Mouse (Mus musculus): ENCODE measurements around the gene Zfp809. TPM values are rescaled to one million over a fixed set of nuclear protein-coding genes. Genes with fewer than 3 reads are reported as not detected.
A peak's percentile ranks its signal among the peaks of the same experiment; 100 is the strongest.

Zfp809 gene
- polyA plus RNA-seq, 1 experiment: 4.3 TPM

GRCm38 (mm10) chr9:22226846-22227245 lies 1.3 kb downstream of the Zfp809 start:
- no peak overlapping the region for H3ac ChIP-seq (ENCODE audit: control insufficient read depth, insufficient read length)
- peak overlapping the region; percentile 52 for H3K4me3 ChIP-seq

DNA sequence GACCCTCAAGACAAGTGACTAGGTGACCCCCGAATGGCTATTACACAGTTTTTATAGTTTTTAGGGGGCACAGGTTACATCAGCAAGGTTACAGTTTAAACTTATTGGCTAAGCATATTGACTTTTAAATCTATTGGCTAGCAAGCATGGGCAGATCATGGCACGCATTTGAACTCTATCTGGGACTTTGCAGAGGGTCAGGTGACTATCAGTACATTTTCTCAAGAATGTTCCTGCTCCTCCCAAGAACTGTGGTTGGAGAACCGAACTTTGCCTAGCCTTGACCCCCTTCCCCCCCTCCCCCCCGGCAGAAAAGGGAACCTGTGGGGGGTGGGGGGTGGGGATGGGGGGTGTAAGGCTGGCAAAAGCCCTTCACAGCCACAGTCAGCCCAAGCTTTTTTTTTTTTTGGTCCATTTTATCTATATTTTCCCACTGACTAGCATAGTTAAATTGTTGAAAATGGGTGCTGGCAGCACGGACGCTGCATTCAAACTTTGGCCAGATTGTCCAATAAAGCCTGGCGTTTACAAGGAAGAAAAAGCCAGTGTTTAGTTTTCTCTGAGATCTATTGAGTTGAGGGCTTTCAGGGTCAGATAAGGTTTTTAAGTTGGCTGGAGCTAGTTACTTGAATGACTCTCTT lies 4.0 kb downstream of the Zfp809 start:
- Histone ChIP-seq H3K4me3 (no peak overlapping the region), H3K4me2 (ENCODE audit: low read depth) (no peak overlapping the region), H3ac (ENCODE audit: control insufficient read depth, insufficient read length) (no peak overlapping the region), H3K79me2 (ENCODE audit: control insufficient read depth, insufficient read depth) (peaks cover 6% of the 10 kb centered on the region), H3K36me3 (ENCODE audit: control insufficient read depth, insufficient read depth) (no peaks in the 10 kb centered on the region), H3K27me3 (ENCODE audit: control insufficient read depth, insufficient read depth, insufficient read length) (no peaks in the 10 kb centered on the region)
- TF ChIP-seq POLR2A (IDR thresholded peaks at IDR 0.05; ENCODE audit: insufficient read length, low read depth) (no peak), MYOD1 (IDR thresholded peaks at IDR 0.05; ENCODE audit: control insufficient read depth in 1 of 3, insufficient read length in 2 of 3, low read depth in 2 of 3) (no peak), TCF12 (IDR thresholded peaks at IDR 0.05; ENCODE audit: insufficient read depth, poor library complexity, severe bottlenecking) (no peak)

More at GRCm38 (mm10) chr9:22226846-22227245, 1.3 kb downstream of the Zfp809 start:
- H3K27me3 ChIP-seq (ENCODE audit: control insufficient read depth, insufficient read depth, insufficient read length): no peaks in the 10 kb centered on the region
- H3K79me2 ChIP-seq (ENCODE audit: control insufficient read depth, insufficient read depth): peaks cover 6% of the 10 kb centered on the region
- TF ChIP-seq CEBPB (IDR thresholded peaks at IDR 0.05; ENCODE audit: insufficient read depth, poor library complexity, severe bottlenecking) (no peak), TCF12 (IDR thresholded peaks at IDR 0.05; ENCODE audit: insufficient read depth, poor library complexity, severe bottlenecking) (no peak)
- H3K36me3 ChIP-seq (ENCODE audit: control insufficient read depth, insufficient read depth): no peaks in the 10 kb centered on the region
- no peak overlapping the region for H3K4me2 ChIP-seq (ENCODE audit: low read depth)

- Histone ChIP-seq H3K4me2 (ENCODE audit: low read depth) (no peak overlapping the region), H3K79me2 (ENCODE audit: control insufficient read depth, insufficient read depth) (peaks cover 6% of the 10 kb centered on the region), H3K36me3 (ENCODE audit: control insufficient read depth, insufficient read depth) (no peaks in the 10 kb centered on the region), H3ac (ENCODE audit: control insufficient read depth, insufficient read length) (no peak overlapping the region), H3K4me3 (no peak overlapping the region), H3K27me3 (ENCODE audit: control insufficient read depth, insufficient read depth, insufficient read length) (no peaks in the 10 kb centered on the region)
- TF ChIP-seq MAX (IDR thresholded peaks at IDR 0.05; ENCODE audit: low read depth): no peak
- TF ChIP-seq POLR2AphosphoS2 (IDR thresholded peaks at IDR 0.05; ENCODE audit: insufficient read length, low read depth): no peak
- no peak for TF ChIP-seq MYOG (IDR thresholded peaks at IDR 0.05; ENCODE audit: control insufficient read depth in 1 of 3, insufficient read depth in 1 of 3, insufficient read length in 2 of 3, low read depth in 2 of 3)
- no peak for TF ChIP-seq TCF12 (IDR thresholded peaks at IDR 0.05; ENCODE audit: insufficient read depth, poor library complexity, severe bottlenecking)
Measured at GRCm38 (mm10) chr9:22230061-22230460, 4.5 kb downstream of the Zfp809 start.

DNA sequence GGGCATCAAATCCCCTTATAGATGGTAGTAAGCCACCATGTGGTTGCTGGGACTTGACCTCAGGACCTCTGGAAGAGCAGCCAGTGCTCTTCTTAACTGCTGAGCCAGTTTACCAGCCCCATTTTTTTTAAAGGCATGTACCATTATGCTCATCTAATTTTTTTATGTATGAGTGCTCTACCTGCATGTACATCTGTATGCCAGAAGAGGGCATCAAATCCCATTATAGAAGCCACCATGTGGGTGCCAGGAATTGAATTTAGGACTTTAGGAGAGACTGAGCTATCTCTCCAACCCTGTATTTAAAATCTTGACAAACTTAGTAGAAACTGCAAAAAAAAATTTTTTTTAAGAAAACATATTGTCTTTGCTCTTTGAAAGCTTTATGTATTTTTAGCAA lies 5.0 kb downstream of the Zfp809 start:
- no peak overlapping the region for H3ac ChIP-seq (ENCODE audit: control insufficient read depth, insufficient read length)
- H3K79me2 ChIP-seq (ENCODE audit: control insufficient read depth, insufficient read depth): peaks cover 6% of the 10 kb centered on the region
- TF ChIP-seq E2F4 (IDR thresholded peaks at IDR 0.05; ENCODE audit: insufficient read depth) (no peak), SRF (IDR thresholded peaks at IDR 0.05; ENCODE audit: control insufficient read depth, insufficient read length, low read depth) (no peak), USF1 (IDR thresholded peaks at IDR 0.05; ENCODE audit: low read depth) (no peak), MAX (IDR thresholded peaks at IDR 0.05; ENCODE audit: low read depth) (no peak), TCF12 (IDR thresholded peaks at IDR 0.05; ENCODE audit: insufficient read depth, poor library complexity, severe bottlenecking) (no peak), CEBPB (IDR thresholded peaks at IDR 0.05; ENCODE audit: insufficient read depth, poor library complexity, severe bottlenecking) (no peak), POLR2A (IDR thresholded peaks at IDR 0.05; ENCODE audit: insufficient read length, low read depth) (no peak), REST (IDR thresholded peaks at IDR 0.05; ENCODE audit: insufficient read depth, insufficient read length) (no peak), MYOD1 (IDR thresholded peaks at IDR 0.05; ENCODE audit: control insufficient read depth in 1 of 3, insufficient read length in 2 of 3, low read depth in 2 of 3) (no peak), POLR2AphosphoS2 (IDR thresholded peaks at IDR 0.05; ENCODE audit: insufficient read length, low read depth) (no peak), TCF3 (IDR thresholded peaks at IDR 0.05; ENCODE audit: insufficient read length, low read depth) (no peak), MYOG (IDR thresholded peaks at IDR 0.05; ENCODE audit: control insufficient read depth in 1 of 3, insufficient read depth in 1 of 3, insufficient read length in 2 of 3, low read depth in 2 of 3) (no peak)
- no peak overlapping the region for H3K4me2 ChIP-seq (ENCODE audit: low read depth)
- no peaks in the 10 kb centered on the region for H3K36me3 ChIP-seq (ENCODE audit: control insufficient read depth, insufficient read depth)
- H3K27me3 ChIP-seq (ENCODE audit: control insufficient read depth, insufficient read depth, insufficient read length): no peaks in the 10 kb centered on the region
- H3K4me3 ChIP-seq: no peak overlapping the region

DNA sequence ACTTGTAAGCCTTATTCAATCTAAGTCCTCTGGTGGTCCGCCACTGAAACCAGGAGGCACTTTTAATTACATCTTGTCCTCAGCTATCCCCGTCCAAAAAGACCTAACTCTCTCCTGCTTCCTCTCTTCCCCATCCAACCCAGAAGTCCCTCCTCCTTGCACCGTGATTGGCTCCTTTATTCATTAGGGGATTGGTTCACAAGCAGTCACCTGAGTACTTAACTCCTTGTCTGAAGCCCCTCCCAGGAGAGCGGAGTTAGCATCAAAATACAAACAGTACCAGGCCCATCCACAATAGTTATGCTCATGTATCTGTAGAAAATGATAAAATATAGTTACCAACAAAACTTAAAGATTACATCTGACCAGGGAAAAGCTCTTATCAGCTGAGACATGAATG lies 14.5 kb downstream of the Zfp809 start:
- H3K79me2 ChIP-seq (ENCODE audit: control insufficient read depth, insufficient read depth): no peaks in the 10 kb centered on the region
- TF ChIP-seq POLR2A (IDR thresholded peaks at IDR 0.05; ENCODE audit: insufficient read length, low read depth) (no peak), MYOD1 (IDR thresholded peaks at IDR 0.05; ENCODE audit: control insufficient read depth in 1 of 3, insufficient read length in 2 of 3, low read depth in 2 of 3) (no peak), TCF12 (IDR thresholded peaks at IDR 0.05; ENCODE audit: insufficient read depth, poor library complexity, severe bottlenecking) (no peak), MAX (IDR thresholded peaks at IDR 0.05; ENCODE audit: low read depth) (no peak), POLR2AphosphoS2 (IDR thresholded peaks at IDR 0.05; ENCODE audit: insufficient read length, low read depth) (no peak), USF1 (IDR thresholded peaks at IDR 0.05; ENCODE audit: low read depth) (no peak), CEBPB (IDR thresholded peaks at IDR 0.05; ENCODE audit: insufficient read depth, poor library complexity, severe bottlenecking) (no peak), MYOG (IDR thresholded peaks at IDR 0.05; ENCODE audit: control insufficient read depth in 1 of 3, insufficient read depth in 1 of 3, insufficient read length in 2 of 3, low read depth in 2 of 3) (no peak), TCF3 (IDR thresholded peaks at IDR 0.05; ENCODE audit: insufficient read length, low read depth) (no peak), SRF (IDR thresholded peaks at IDR 0.05; ENCODE audit: control insufficient read depth, insufficient read length, low read depth) (no peak), E2F4 (IDR thresholded peaks at IDR 0.05; ENCODE audit: insufficient read depth) (no peak), REST (IDR thresholded peaks at IDR 0.05; ENCODE audit: insufficient read depth, insufficient read length) (no peak)

More for the DNA sequence above, 14.5 kb downstream of the Zfp809 start:
- Histone ChIP-seq H3K4me3 (no peak overlapping the region), H3K36me3 (ENCODE audit: control insufficient read depth, insufficient read depth) (peaks cover 63% of the 10 kb centered on the region), H3K4me2 (ENCODE audit: low read depth) (no peak overlapping the region), H3K27me3 (ENCODE audit: control insufficient read depth, insufficient read depth, insufficient read length) (no peaks in the 10 kb centered on the region), H3ac (ENCODE audit: control insufficient read depth, insufficient read length) (no peak overlapping the region)

Data from myocyte (in vitro differentiated cells).